Mouse (Mus musculus) heart, adult 2 months (tissue): ENCODE data around the gene Slc39a11.

Experiments used
- CTCF ChIP-seq: fragments of 200-600 bp; IDR thresholded peaks from 2 replicates; pipeline ENCODE4 v1.8.1; 2022; ENCODE audit warnings: antibody characterized with exemption, mild to moderate bottlenecking, moderate library complexity
- EP300 ChIP-seq: fragments of 200-500 bp; IDR thresholded peaks from 2 replicates; pipeline ENCODE4 v1.6.1; 2011; ENCODE audit warnings: low read depth, low read length, control low read depth; ENCODE audit not compliant: insufficient read depth
- POLR2A ChIP-seq: fragments of 200-500 bp; IDR thresholded peaks from 2 replicates; pipeline ENCODE4 v1.6.1; 2011; ENCODE audit warnings: mild to moderate bottlenecking, low read depth, low read length, control low read depth; ENCODE audit not compliant: insufficient read depth

DNA sequence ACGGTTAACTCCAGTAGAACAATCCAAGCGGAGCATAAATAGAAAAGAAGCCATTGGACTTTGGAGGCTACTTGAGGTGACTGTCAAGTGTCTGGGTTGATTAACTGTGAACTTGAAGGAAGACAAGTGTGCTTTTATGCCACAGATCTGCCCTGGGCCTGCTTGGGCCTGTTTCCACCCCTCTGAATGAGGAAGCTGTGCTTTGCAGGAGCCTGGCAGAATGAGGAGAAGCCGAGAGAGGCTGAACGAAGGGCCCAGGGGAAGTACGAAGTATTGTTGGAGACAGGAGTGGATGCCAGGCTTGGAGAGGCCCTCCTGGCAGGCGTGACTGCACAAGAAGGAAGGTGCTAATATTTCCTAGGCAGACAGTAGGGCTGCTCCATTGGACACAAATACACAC is 378.0 kb downstream of the Slc39a11 start:
- TF ChIP-seq CTCF (no peak), POLR2A (no peak), EP300 (no peak)
